Mouse (Mus musculus): Measurements from ENCODE around the gene Tmem132d. TPM values are rescaled to one million over a fixed set of nuclear protein-coding genes. Genes with fewer than 3 reads are reported as not detected.

Tmem132d gene
- polyA plus RNA-seq, 1 experiment from 2014 or later, result 0.34 TPM

- 0 out of 2 replicates have a peak, but pooled peaks cover 5% of the 10 kb centered on the region for H3K9me3 ChIP-seq (ENCODE audit: control insufficient read depth, low read length)
- no peak overlapping the region for H3K4me3 ChIP-seq (ENCODE audit: low read length)
- H3K4me1 ChIP-seq (ENCODE audit: control insufficient read depth, insufficient read depth, low read length), result no peaks in the 10 kb centered on the region
- 82% methylated on average over 4 of the region's 4 CpGs for WGBS
- no peak for ATAC-seq (ENCODE audit: low FRiP score, low TSS enrichment)
- no peak overlapping the region for H3K9ac ChIP-seq (ENCODE audit: low read depth, low read length)
- H3K27me3 ChIP-seq (ENCODE audit: control insufficient read depth, insufficient read depth, low read length), result no peaks in the 10 kb centered on the region
- H3K36me3 ChIP-seq (ENCODE audit: control insufficient read depth, insufficient read depth, low read length), result no peaks in the 10 kb centered on the region
- H3K4me2 ChIP-seq (replicated peaks; ENCODE audit: low read depth, low read length), result no peak overlapping the region
- no peak overlapping the region for H3K27ac ChIP-seq (ENCODE audit: low read depth, low read length)
Measured at GRCm38 (mm10) chr5:128424636-128425035, 8.2 kb downstream of the Tmem132d start.

- Histone ChIP-seq H3K27me3 (ENCODE audit: control insufficient read depth, insufficient read depth, low read length) (no peaks in the 10 kb centered on the region), H3K4me2 (replicated peaks; ENCODE audit: low read depth, low read length) (no peak overlapping the region), H3K27ac (ENCODE audit: low read depth, low read length) (no peak overlapping the region), H3K36me3 (ENCODE audit: control insufficient read depth, insufficient read depth, low read length) (no peaks in the 10 kb centered on the region), H3K4me1 (ENCODE audit: control insufficient read depth, insufficient read depth, low read length) (no peaks in the 10 kb centered on the region), H3K4me3 (ENCODE audit: low read length) (no peak overlapping the region), H3K9me3 (ENCODE audit: control insufficient read depth, low read length) (0 out of 2 replicates have a peak, but pooled peaks cover 5% of the 10 kb centered on the region), H3K9ac (ENCODE audit: low read depth, low read length) (no peak overlapping the region)
- ATAC-seq (ENCODE audit: low FRiP score, low TSS enrichment), result no peak
- WGBS, result 86% methylated on average over 2 of the region's 2 CpGs
Measured at GRCm38 (mm10) chr5:128424213-128424612, 8.7 kb downstream of the Tmem132d start.

GRCm38 (mm10) chr5:128422090-128422489 is 10.8 kb downstream of the Tmem132d start:
- H3K4me3 ChIP-seq (ENCODE audit: low read length), result no peak overlapping the region
- WGBS, result 96% methylated on average over 2 of the region's 2 CpGs
- no peaks in the 10 kb centered on the region for H3K36me3 ChIP-seq (ENCODE audit: control insufficient read depth, insufficient read depth, low read length)
- ATAC-seq (ENCODE audit: low FRiP score, low TSS enrichment), result no peak
- H3K4me2 ChIP-seq (replicated peaks; ENCODE audit: low read depth, low read length), result no peak overlapping the region
- H3K4me1 ChIP-seq (ENCODE audit: control insufficient read depth, insufficient read depth, low read length), result no peaks in the 10 kb centered on the region
- no peak overlapping the region for H3K27ac ChIP-seq (ENCODE audit: low read depth, low read length)
- no peak overlapping the region for H3K9ac ChIP-seq (ENCODE audit: low read depth, low read length)
- H3K27me3 ChIP-seq (ENCODE audit: control insufficient read depth, insufficient read depth, low read length), result no peaks in the 10 kb centered on the region
- 0 out of 2 replicates have a peak, but pooled peaks cover 5% of the 10 kb centered on the region for H3K9me3 ChIP-seq (ENCODE audit: control insufficient read depth, low read length)

- Histone ChIP-seq H3K27ac (ENCODE audit: low read depth, low read length) (no peak overlapping the region), H3K36me3 (ENCODE audit: control insufficient read depth, insufficient read depth, low read length) (no peaks in the 10 kb centered on the region), H3K4me2 (replicated peaks; ENCODE audit: low read depth, low read length) (no peak overlapping the region), H3K4me3 (ENCODE audit: low read length) (no peak overlapping the region), H3K9me3 (ENCODE audit: control insufficient read depth, low read length) (0 out of 2 replicates have a peak, but pooled peaks cover 5% of the 10 kb centered on the region), H3K27me3 (ENCODE audit: control insufficient read depth, insufficient read depth, low read length) (no peaks in the 10 kb centered on the region), H3K9ac (ENCODE audit: low read depth, low read length) (no peak overlapping the region), H3K4me1 (ENCODE audit: control insufficient read depth, insufficient read depth, low read length) (no peaks in the 10 kb centered on the region)
- 62% methylated on average over 11 of the region's 11 CpGs for WGBS
- ATAC-seq (ENCODE audit: low FRiP score, low TSS enrichment), result no peak
Measured at GRCm38 (mm10) chr5:128418149-128418710, 14.6 kb downstream of the Tmem132d start.

GRCm38 (mm10) chr5:128414056-128414455 is 18.8 kb downstream of the Tmem132d start:
- Histone ChIP-seq H3K27me3 (ENCODE audit: control insufficient read depth, insufficient read depth, low read length) (no peaks in the 10 kb centered on the region; the same call in none of the 2 replicates), H3K9ac (ENCODE audit: low read depth, low read length) (no peak overlapping the region), H3K4me1 (ENCODE audit: control insufficient read depth, insufficient read depth, low read length) (no peaks in the 10 kb centered on the region), H3K27ac (ENCODE audit: low read depth, low read length) (no peak overlapping the region), H3K36me3 (ENCODE audit: control insufficient read depth, insufficient read depth, low read length) (no peaks in the 10 kb centered on the region), H3K9me3 (ENCODE audit: control insufficient read depth, low read length) (no peaks in the 10 kb centered on the region), H3K4me3 (ENCODE audit: low read length) (no peak overlapping the region), H3K4me2 (replicated peaks; ENCODE audit: low read depth, low read length) (no peak overlapping the region)
- no peak for ATAC-seq (ENCODE audit: low FRiP score, low TSS enrichment)
- 61% methylated on average over 8 of the region's 8 CpGs for WGBS

GRCm38 (mm10) chr5:128412306-128412705 is 20.6 kb downstream of the Tmem132d start:
- Histone ChIP-seq H3K4me2 (replicated peaks; ENCODE audit: low read depth, low read length) (no peak overlapping the region), H3K27ac (ENCODE audit: low read depth, low read length) (no peak overlapping the region), H3K9ac (ENCODE audit: low read depth, low read length) (no peak overlapping the region), H3K9me3 (ENCODE audit: control insufficient read depth, low read length) (no peaks in the 10 kb centered on the region), H3K27me3 (ENCODE audit: control insufficient read depth, insufficient read depth, low read length) (no peaks in the 10 kb centered on the region; the same call in none of the 2 replicates), H3K4me1 (ENCODE audit: control insufficient read depth, insufficient read depth, low read length) (no peaks in the 10 kb centered on the region), H3K4me3 (ENCODE audit: low read length) (no peak overlapping the region), H3K36me3 (ENCODE audit: control insufficient read depth, insufficient read depth, low read length) (no peaks in the 10 kb centered on the region)
- WGBS, result 11% methylated on average over 6 of the region's 6 CpGs
- ATAC-seq (ENCODE audit: low FRiP score, low TSS enrichment), result peak; percentile 69

- Histone ChIP-seq H3K4me1 (ENCODE audit: control insufficient read depth, insufficient read depth, low read length) (no peaks in the 10 kb centered on the region), H3K4me2 (replicated peaks; ENCODE audit: low read depth, low read length) (no peak overlapping the region), H3K9me3 (ENCODE audit: control insufficient read depth, low read length) (peaks cover 4% of the 10 kb centered on the region; the same call in 1 of the 2 replicates), H3K9ac (ENCODE audit: low read depth, low read length) (no peak overlapping the region), H3K27me3 (ENCODE audit: control insufficient read depth, insufficient read depth, low read length) (no peaks in the 10 kb centered on the region; the same call in none of the 2 replicates), H3K36me3 (ENCODE audit: control insufficient read depth, insufficient read depth, low read length) (no peaks in the 10 kb centered on the region), H3K4me3 (ENCODE audit: low read length) (no peak overlapping the region), H3K27ac (ENCODE audit: low read depth, low read length) (no peak overlapping the region)
- 90% methylated on average over 9 of the region's 9 CpGs for WGBS
- no peak for ATAC-seq (ENCODE audit: low FRiP score, low TSS enrichment)
Measured at GRCm38 (mm10) chr5:128407546-128407945, 25.3 kb downstream of the Tmem132d start.

- Histone ChIP-seq H3K27me3 (ENCODE audit: control insufficient read depth, insufficient read depth, low read length) (no peaks in the 10 kb centered on the region; the same call in none of the 2 replicates), H3K4me3 (ENCODE audit: low read length) (no peak overlapping the region), H3K9ac (ENCODE audit: low read depth, low read length) (no peak overlapping the region), H3K27ac (ENCODE audit: low read depth, low read length) (no peak overlapping the region), H3K4me2 (replicated peaks; ENCODE audit: low read depth, low read length) (no peak overlapping the region), H3K4me1 (ENCODE audit: control insufficient read depth, insufficient read depth, low read length) (no peaks in the 10 kb centered on the region), H3K9me3 (ENCODE audit: control insufficient read depth, low read length) (peaks cover 4% of the 10 kb centered on the region; the same call in 1 of the 2 replicates), H3K36me3 (ENCODE audit: control insufficient read depth, insufficient read depth, low read length) (no peaks in the 10 kb centered on the region)
- ATAC-seq (ENCODE audit: low FRiP score, low TSS enrichment), result no peak
- 88% methylated on average over 8 of the region's 8 CpGs for WGBS
Measured at GRCm38 (mm10) chr5:128405071-128405470, 27.8 kb downstream of the Tmem132d start.

GRCm38 (mm10) chr5:128404223-128404622 is 28.7 kb downstream of the Tmem132d start:
- Histone ChIP-seq H3K36me3 (ENCODE audit: control insufficient read depth, insufficient read depth, low read length) (no peaks in the 10 kb centered on the region), H3K4me1 (ENCODE audit: control insufficient read depth, insufficient read depth, low read length) (no peaks in the 10 kb centered on the region)
- ATAC-seq (ENCODE audit: low FRiP score, low TSS enrichment), result no peak

More at GRCm38 (mm10) chr5:128404223-128404622, 28.7 kb downstream of the Tmem132d start:
- Histone ChIP-seq H3K4me2 (replicated peaks; ENCODE audit: low read depth, low read length) (no peak overlapping the region), H3K4me3 (ENCODE audit: low read length) (no peak overlapping the region), H3K9ac (ENCODE audit: low read depth, low read length) (no peak overlapping the region), H3K9me3 (ENCODE audit: control insufficient read depth, low read length) (peaks cover 4% of the 10 kb centered on the region; the same call in 1 of the 2 replicates), H3K27ac (ENCODE audit: low read depth, low read length) (no peak overlapping the region), H3K27me3 (ENCODE audit: control insufficient read depth, insufficient read depth, low read length) (no peaks in the 10 kb centered on the region; the same call in 1 of the 2 replicates)
- 93% methylated on average over 3 of the region's 3 CpGs for WGBS

All from kidney, embryonic 14.5 days (tissue).